Mouse (Mus musculus) stomach, postnatal 0 days (tissue): ENCODE results near the gene Prcd.

ENCODE experiments used
- CTCF ChIP-seq: IDR thresholded peaks from 2 replicates; pipeline ENCODE4 v1.5.1; 2016; ENCODE audit warnings: antibody characterized with exemption, low read depth, mild to moderate bottlenecking, moderate library complexity
- EP300 ChIP-seq: optimal IDR thresholded peaks from 2 replicates; pipeline ENCODE3; 2016; ENCODE audit warnings: antibody characterized with exemption

DNA sequence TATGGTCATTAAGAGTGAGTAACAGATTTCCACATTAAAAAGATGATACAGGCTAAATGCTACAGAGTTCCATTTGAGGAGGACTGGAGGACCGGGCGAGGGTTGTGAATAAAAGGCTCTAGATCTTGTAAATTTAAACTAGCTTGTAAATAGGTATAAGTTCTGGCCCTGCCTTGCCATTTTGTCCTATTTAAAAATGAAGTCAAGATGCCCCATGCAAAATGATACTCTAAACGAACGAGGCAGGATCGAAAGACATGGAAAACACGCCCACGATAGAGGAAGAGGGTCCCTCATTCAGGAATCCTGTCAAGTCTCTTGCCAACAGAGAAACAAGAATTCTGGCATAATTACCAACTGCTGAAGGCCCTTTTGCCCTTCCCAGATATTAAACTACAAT is 17.1 kb downstream of the Prcd start:
- TF ChIP-seq CTCF (no peak), EP300 (no peak)
